Mouse (Mus musculus) stomach, postnatal 0 days (tissue): ENCODE results near the gene Yif1b. TPM values are rescaled to one million over a fixed set of nuclear protein-coding genes. Genes with fewer than 3 reads are reported as not detected.

Experiments used
- ATAC-seq: fragments of 200-750 bp; cut with Nextera tagmentation; 2 replicates; pipeline ENCODE4 v1.8.0; 2017; ENCODE audit not compliant: low FRiP score, low TSS enrichment
- DNase-seq: peaks from one replicate; pipeline ENCODE4 v3.0.0-alpha.2; 2016; ENCODE audit warnings: low spot score
- H3K27ac ChIP-seq: fragments of 300-500 bp; sonication (generic); replicated peaks from 2 replicates; pipeline ENCODE4 v1.5.1; 2014; ENCODE audit warnings: mild to moderate bottlenecking, control low read depth
- H3K27me3 ChIP-seq: fragments of 300-500 bp; sonication (generic); 2 replicates; pipeline ENCODE4 v1.6.1; 2014; ENCODE audit warnings: low read length; ENCODE audit not compliant: control insufficient read depth, insufficient read depth
- H3K36me3 ChIP-seq: fragments of 300-500 bp; sonication (generic); 2 replicates; pipeline ENCODE4 v1.6.1; 2014; ENCODE audit warnings: low read length, mixed read lengths; ENCODE audit not compliant: control insufficient read depth, insufficient read depth
- H3K4me1 ChIP-seq: fragments of 300-500 bp; sonication (generic); replicated peaks from 2 replicates; pipeline ENCODE4 v1.6.1; 2014; ENCODE audit warnings: antibody characterized with exemption; ENCODE audit not compliant: control insufficient read depth, insufficient read depth
- H3K4me2 ChIP-seq: fragments of 300-500 bp; sonication (generic); replicated peaks from 2 replicates; pipeline ENCODE4 v1.6.1; 2014; ENCODE audit warnings: low read depth, mild to moderate bottlenecking, control low read depth, moderate library complexity
- H3K4me3 ChIP-seq: fragments of 300-500 bp; sonication (generic); 2 replicates; pipeline ENCODE4 v1.5.1; 2014; ENCODE audit warnings: low read depth, low read length, control low read depth
- H3K9ac ChIP-seq: fragments of 300-500 bp; sonication (generic); 2 replicates; pipeline ENCODE4 v1.6.1; 2014; ENCODE audit warnings: mild to moderate bottlenecking, low read length, control low read depth, mixed read lengths
- H3K9me3 ChIP-seq: fragments of 300-500 bp; sonication (generic); 2 replicates; pipeline ENCODE4 v1.6.1; 2016; ENCODE audit warnings: low read length; ENCODE audit not compliant: control insufficient read depth
- CTCF ChIP-seq: IDR thresholded peaks from 2 replicates; pipeline ENCODE4 v1.5.1; 2016; ENCODE audit warnings: antibody characterized with exemption, low read depth, mild to moderate bottlenecking, moderate library complexity
- EP300 ChIP-seq: optimal IDR thresholded peaks from 2 replicates; pipeline ENCODE3; 2016; ENCODE audit warnings: antibody characterized with exemption
- WGBS: fragments of 180-500 bp; shearing (Covaris S2); extraction: QIAGEN DNeasy Blood & Tissue Kit; methylation state at CpG from one replicate; pipeline ENCODE4 v1.1.7; 2014; 5-methylcytosine and 5-hydroxymethylcytosine counted together
- polyA plus RNA-seq: library from polyadenylated mRNA; unstranded; fragments of >200 nt; fragmentation: Nextera tagmentation; extraction: Ambion mirVana; gene quantifications from 2 replicates; pipeline ENCODE4 v1.2.1, GENCODE M21; 2015

Yif1b gene
- polyA plus RNA-seq, 1 experiment from 2014 or later = 74.1 TPM

- Histone ChIP-seq H3K4me1 (no peaks in the 10 kb centered on the region; the same call in 1 of the 2 replicates), H3K4me2 (peak overlapping the region; percentile 86), H3K4me3 (peak overlapping the region; percentile 65), H3K27me3 (0 out of 2 replicates have a peak, but pooled peaks cover 2% of the 10 kb centered on the region), H3K9me3 (no peaks in the 10 kb centered on the region), H3K9ac (no peak overlapping the region), H3K27ac (peak overlapping the region; percentile 97), H3K36me3 (no peaks in the 10 kb centered on the region)
- ATAC-seq (peak; percentile 10; the same call in 1 of the 2 replicates), DNase-seq (peak; percentile 63)
- WGBS = 42% methylated on average over 8 of the region's 8 CpGs
- TF ChIP-seq EP300 (no peak), CTCF (no peak)
These were observed 41.8 kb downstream of the Yif1b start for GRCm38 (mm10) chr7:29279924-29280323.

- Histone ChIP-seq H3K27ac (peak overlapping the region; percentile 97), H3K9me3 (no peaks in the 10 kb centered on the region), H3K36me3 (no peaks in the 10 kb centered on the region), H3K4me2 (peak overlapping the region; percentile 86), H3K27me3 (0 out of 2 replicates have a peak, but pooled peaks cover 2% of the 10 kb centered on the region), H3K4me3 (peak overlapping the region; percentile 65), H3K4me1 (no peaks in the 10 kb centered on the region; the same call in 1 of the 2 replicates), H3K9ac (peak overlapping the region; percentile 90)
- peak; percentile 9; the same call in 1 of the 2 replicates for ATAC-seq
- no peak for DNase-seq
- WGBS = 15% methylated on average over 13 of the region's 13 CpGs
- TF ChIP-seq EP300 = no peak
- no peak for TF ChIP-seq CTCF
These were observed 42.7 kb downstream of the Yif1b start for GRCm38 (mm10) chr7:29280801-29281200.

- Histone ChIP-seq H3K27me3 (0 out of 2 replicates have a peak, but pooled peaks cover 2% of the 10 kb centered on the region), H3K4me1 (no peaks in the 10 kb centered on the region; the same call in 1 of the 2 replicates), H3K27ac (peak within 1 kb of the TSS; percentile 97), H3K9me3 (no peaks in the 10 kb centered on the region), H3K4me3 (peak within 1 kb of the TSS; percentile 65), H3K36me3 (no peaks in the 10 kb centered on the region), H3K4me2 (peak within 1 kb of the TSS; percentile 86), H3K9ac (peak within 1 kb of the TSS; percentile 90)
- TF ChIP-seq CTCF = peak; percentile 62
- peak; percentile 5 for TF ChIP-seq EP300
- ATAC-seq (peak; percentile 91), DNase-seq (peak; percentile 97)
- under 1% methylated on average over 75 of the region's 80 CpGs for WGBS
These were observed 43.3 kb downstream of the Yif1b start, which contains the start of gene Spint2 for GRCm38 (mm10) chr7:29281201-29282073. Gene Spint2, minus strand, starts transcription at chr7:29281912.

GRCm38 (mm10) chr7:29282074-29282554 is 44.0 kb downstream of the Yif1b start:
- Histone ChIP-seq H3K27ac (peak overlapping the region; percentile 97), H3K36me3 (no peaks in the 10 kb centered on the region), H3K9me3 (no peaks in the 10 kb centered on the region), H3K4me1 (no peaks in the 10 kb centered on the region), H3K9ac (peak overlapping the region; percentile 90), H3K4me3 (peak overlapping the region; percentile 65), H3K27me3 (0 out of 2 replicates have a peak, but pooled peaks cover 2% of the 10 kb centered on the region), H3K4me2 (peak overlapping the region; percentile 86)
- TF ChIP-seq EP300 (no peak), CTCF (no peak)
- WGBS = 8% methylated on average over 21 of the region's 21 CpGs
- DNase-seq (no peak), ATAC-seq (peak; percentile 62)

GRCm38 (mm10) chr7:29283876-29284275 is 45.7 kb downstream of the Yif1b start:
- ATAC-seq (no peak), DNase-seq (no peak)
- Histone ChIP-seq H3K4me1 (no peaks in the 10 kb centered on the region), H3K4me3 (no peak overlapping the region), H3K9ac (no peak overlapping the region), H3K4me2 (no peak overlapping the region), H3K27me3 (0 out of 2 replicates have a peak, but pooled peaks cover 2% of the 10 kb centered on the region), H3K36me3 (no peaks in the 10 kb centered on the region), H3K27ac (no peak overlapping the region), H3K9me3 (no peaks in the 10 kb centered on the region)
- TF ChIP-seq EP300 = no peak
- TF ChIP-seq CTCF = no peak
- 82% methylated on average over 4 of the region's 4 CpGs for WGBS
